Mouse (Mus musculus) megakaryocyte, embryonic 14.5 days (primary cell): ENCODE results near the gene Bloc1s1.

ENCODE experiments used
- FLI1 ChIP-seq: IDR thresholded peaks from 2 replicates; pipeline ENCODE4 v1.6.1; 2012; ENCODE audit warnings: low read length, inconsistent platforms, mixed read lengths
- GATA1 ChIP-seq: IDR thresholded peaks from 3 replicates; pipeline ENCODE4 v1.6.1; 2012; ENCODE audit warnings: mixed read lengths, low read length, inconsistent platforms, borderline replicate concordance

DNA sequence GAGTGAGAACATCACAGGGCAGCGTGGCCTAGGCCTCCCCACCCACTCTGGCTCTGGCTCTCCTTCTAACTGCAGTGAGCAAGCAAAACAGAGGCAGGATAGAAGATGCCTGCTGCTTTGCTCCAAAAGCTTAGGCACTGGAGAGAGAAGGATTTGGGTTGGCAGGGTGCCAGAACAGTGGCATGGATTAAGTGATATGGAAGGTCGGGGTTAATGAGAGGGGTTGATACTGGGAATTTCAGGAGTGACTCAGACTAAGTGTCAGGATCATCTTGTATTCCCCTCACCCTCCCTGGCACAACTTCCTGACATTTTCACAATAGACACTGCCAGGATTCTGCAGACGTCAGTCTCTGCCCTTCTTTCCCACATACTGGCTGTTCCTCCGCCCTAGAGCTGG is 4.5 kb upstream of the Bloc1s1 start:
- TF ChIP-seq GATA1, result no peak
- no peak for TF ChIP-seq FLI1
